Mouse (Mus musculus) CD4-positive helper T cell, adult 2 months (primary cell): ENCODE measurements around the gene Kdm1b.

Experiments used
- DNase-seq: peaks from one replicate; pipeline ENCODE4 v3.0.0-alpha.2; 2012; ENCODE audit warnings: low read depth, missing footprints, low spot score

The Kdm1b gene

GRCm38 (mm10) chr13:47056781-47057180 lies 13.5 kb downstream of the Kdm1b start:
- no peak for DNase-seq

GRCm38 (mm10) chr13:47062756-47063155 lies 19.5 kb downstream of the Kdm1b start:
- no peak for DNase-seq

GRCm38 (mm10) chr13:47063985-47064760 lies 20.9 kb downstream of the Kdm1b start:
- DNase-seq, result no peak

GRCm38 (mm10) chr13:47066516-47066915 lies 23.2 kb downstream of the Kdm1b start:
- no peak for DNase-seq

- no peak for DNase-seq
These were observed 23.7 kb downstream of the Kdm1b start for GRCm38 (mm10) chr13:47067001-47067400.

- no peak for DNase-seq
These were observed 27.2 kb downstream of the Kdm1b start for GRCm38 (mm10) chr13:47070329-47071080.

GRCm38 (mm10) chr13:47071871-47072270 lies 28.6 kb downstream of the Kdm1b start:
- no peak for DNase-seq

GRCm38 (mm10) chr13:47072484-47072883 lies 29.2 kb downstream of the Kdm1b start:
- DNase-seq, result no peak

- DNase-seq, result no peak
These were observed 32.9 kb downstream of the Kdm1b start for GRCm38 (mm10) chr13:47076156-47076555.

GRCm38 (mm10) chr13:47077367-47077766 lies 34.1 kb downstream of the Kdm1b start:
- no peak for DNase-seq

GRCm38 (mm10) chr13:47078799-47079198 lies 35.5 kb downstream of the Kdm1b start:
- peak; percentile 13 for DNase-seq

GRCm38 (mm10) chr13:47080905-47081505 lies 37.7 kb downstream of the Kdm1b start:
- DNase-seq, result peak; percentile 14

GRCm38 (mm10) chr13:47088433-47088832 lies 45.1 kb downstream of the Kdm1b start:
- DNase-seq, result no peak

GRCm38 (mm10) chr13:47089271-47089670 lies 46.0 kb downstream of the Kdm1b start:
- no peak for DNase-seq

GRCm38 (mm10) chr13:47093791-47094190 lies 50.5 kb downstream of the Kdm1b start:
- no peak for DNase-seq

- no peak for DNase-seq
These were observed 53.3 kb downstream of the Kdm1b start for GRCm38 (mm10) chr13:47096591-47096990.

- no peak for DNase-seq
These were observed 56.0 kb downstream of the Kdm1b start for GRCm38 (mm10) chr13:47099265-47099664.

GRCm38 (mm10) chr13:47100587-47100986 lies 57.3 kb downstream of the Kdm1b start:
- DNase-seq, result no peak

- DNase-seq, result peak; percentile 49
These were observed 60.8 kb downstream of the Kdm1b start for GRCm38 (mm10) chr13:47104146-47104545.

GRCm38 (mm10) chr13:47104856-47105541 lies 61.7 kb downstream of the Kdm1b start:
- DNase-seq, result peak; percentile 37

- peak; percentile 91 for DNase-seq
These were observed 62.6 kb downstream of the Kdm1b start, which contains the start of gene Dek for GRCm38 (mm10) chr13:47105711-47106579. TSS of gene Dek (minus strand) at chr13:47106201.
